Mouse (Mus musculus) splenic B cell, adult 2 months (primary cell): ENCODE measurements around the gene Tspan11.

Experiments used
- DNase-seq: peaks from one replicate; pipeline ENCODE4 v3.0.0-alpha.2; 2011; ENCODE audit warnings: low read depth, low spot score
- H3K27me3 ChIP-seq: 2 replicates; pipeline ENCODE4 v1.6.1; 2012; ENCODE audit warnings: mild to moderate bottlenecking, low read length, moderate library complexity, mixed read lengths; ENCODE audit not compliant: control insufficient read depth, poor library complexity, insufficient read depth, severe bottlenecking
- H3K36me3 ChIP-seq: 2 replicates; pipeline ENCODE4 v1.6.1; 2012; ENCODE audit warnings: mild to moderate bottlenecking, low read length, moderate library complexity, mixed read lengths; ENCODE audit not compliant: control insufficient read depth, poor library complexity, insufficient read depth, severe bottlenecking

Gene Tspan11

GRCm38 (mm10) chr6:127901261-127901660 is 13.9 kb downstream of the Tspan11 start:
- Histone ChIP-seq H3K36me3 (no peaks in the 10 kb centered on the region), H3K27me3 (no peaks in the 10 kb centered on the region)
- DNase-seq: no peak

DNA sequence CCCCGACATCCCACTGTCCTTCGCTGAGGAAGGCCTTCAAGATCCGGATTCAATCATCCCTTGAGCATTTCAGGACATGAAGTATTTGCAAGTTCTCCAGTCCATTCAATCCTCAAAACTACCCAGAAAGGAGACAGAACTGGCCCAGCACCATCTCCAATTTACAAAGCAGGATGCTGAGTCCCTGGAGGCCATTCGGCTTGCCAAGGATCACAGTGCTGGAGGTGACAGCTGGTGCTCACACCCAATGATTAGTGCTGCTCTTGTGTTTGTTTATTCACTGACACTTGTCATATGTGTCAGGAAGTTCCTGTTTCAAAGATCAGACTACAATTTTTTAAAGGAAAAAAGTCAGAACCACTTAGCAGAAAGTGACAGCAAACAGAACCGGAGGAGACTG is 14.3 kb downstream of the Tspan11 start:
- no peak for DNase-seq
- no peaks in the 10 kb centered on the region for H3K36me3 ChIP-seq
- H3K27me3 ChIP-seq: no peaks in the 10 kb centered on the region

GRCm38 (mm10) chr6:127902559-127902958 is 15.2 kb downstream of the Tspan11 start:
- no peak for DNase-seq
- H3K27me3 ChIP-seq: no peaks in the 10 kb centered on the region
- H3K36me3 ChIP-seq: no peaks in the 10 kb centered on the region

GRCm38 (mm10) chr6:127910638-127911037 is 23.2 kb downstream of the Tspan11 start:
- H3K27me3 ChIP-seq: no peaks in the 10 kb centered on the region
- DNase-seq: no peak
- H3K36me3 ChIP-seq: no peaks in the 10 kb centered on the region

GRCm38 (mm10) chr6:127911687-127912086 is 24.3 kb downstream of the Tspan11 start:
- no peak for DNase-seq

GRCm38 (mm10) chr6:127912938-127913337 is 25.5 kb downstream of the Tspan11 start:
- no peak for DNase-seq
- Histone ChIP-seq H3K27me3 (no peaks in the 10 kb centered on the region), H3K36me3 (no peaks in the 10 kb centered on the region)

More at GRCm38 (mm10) chr6:127911687-127912086, 24.3 kb downstream of the Tspan11 start:
- H3K27me3 ChIP-seq: no peaks in the 10 kb centered on the region
- no peaks in the 10 kb centered on the region for H3K36me3 ChIP-seq

GRCm38 (mm10) chr6:127916993-127917392 is 29.6 kb downstream of the Tspan11 start:
- no peak for DNase-seq
- Histone ChIP-seq H3K27me3 (no peaks in the 10 kb centered on the region), H3K36me3 (no peaks in the 10 kb centered on the region)

GRCm38 (mm10) chr6:127917712-127918111 is 30.3 kb downstream of the Tspan11 start:
- Histone ChIP-seq H3K36me3 (no peaks in the 10 kb centered on the region), H3K27me3 (no peaks in the 10 kb centered on the region)
- no peak for DNase-seq

- H3K27me3 ChIP-seq: no peaks in the 10 kb centered on the region
- DNase-seq: no peak
- H3K36me3 ChIP-seq: no peaks in the 10 kb centered on the region
Measured at GRCm38 (mm10) chr6:127919491-127919890, 32.1 kb downstream of the Tspan11 start.

DNA sequence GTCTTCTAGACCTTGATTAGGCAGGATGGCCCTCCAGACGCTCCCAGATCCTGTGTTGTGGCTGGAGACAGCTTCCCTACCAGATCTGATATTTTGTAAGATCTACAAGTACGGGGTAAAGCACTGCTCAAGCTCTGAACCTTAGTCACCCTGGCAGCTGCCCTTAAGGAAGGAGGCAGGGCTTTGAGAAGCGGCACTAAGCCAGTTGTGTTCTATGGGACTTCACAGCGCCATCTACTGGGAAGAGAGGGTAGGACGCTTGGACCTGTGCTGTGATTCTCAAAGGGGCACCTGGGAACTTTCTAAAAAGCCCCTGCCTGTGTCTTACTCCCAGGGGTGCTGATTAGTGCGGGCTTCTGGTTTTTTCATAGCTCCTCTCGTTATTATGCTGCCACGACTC is 33.3 kb downstream of the Tspan11 start:
- peak; percentile 38 for DNase-seq
- Histone ChIP-seq H3K27me3 (no peaks in the 10 kb centered on the region), H3K36me3 (no peaks in the 10 kb centered on the region)

DNA sequence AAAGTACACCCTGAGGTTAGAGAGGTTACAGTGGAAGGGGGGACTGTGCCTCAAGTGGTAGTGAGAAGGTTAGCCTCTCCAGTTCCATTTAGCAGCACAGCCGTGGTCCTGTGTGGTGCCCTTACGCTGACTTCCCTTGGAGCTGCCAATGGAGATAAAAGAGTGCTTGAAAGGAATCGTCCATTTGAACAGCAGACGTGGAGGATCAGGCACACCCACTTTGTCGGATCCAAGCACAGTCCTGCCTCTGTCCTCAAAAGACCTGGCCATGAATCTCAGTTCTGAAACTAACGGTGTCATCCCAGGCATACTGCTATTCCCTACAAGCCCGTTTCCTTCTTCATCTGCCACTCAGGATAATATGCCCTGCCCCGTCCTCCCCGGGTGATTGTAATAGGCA is 34.6 kb downstream of the Tspan11 start:
- H3K36me3 ChIP-seq: no peaks in the 10 kb centered on the region
- H3K27me3 ChIP-seq: no peaks in the 10 kb centered on the region
- no peak for DNase-seq

DNA sequence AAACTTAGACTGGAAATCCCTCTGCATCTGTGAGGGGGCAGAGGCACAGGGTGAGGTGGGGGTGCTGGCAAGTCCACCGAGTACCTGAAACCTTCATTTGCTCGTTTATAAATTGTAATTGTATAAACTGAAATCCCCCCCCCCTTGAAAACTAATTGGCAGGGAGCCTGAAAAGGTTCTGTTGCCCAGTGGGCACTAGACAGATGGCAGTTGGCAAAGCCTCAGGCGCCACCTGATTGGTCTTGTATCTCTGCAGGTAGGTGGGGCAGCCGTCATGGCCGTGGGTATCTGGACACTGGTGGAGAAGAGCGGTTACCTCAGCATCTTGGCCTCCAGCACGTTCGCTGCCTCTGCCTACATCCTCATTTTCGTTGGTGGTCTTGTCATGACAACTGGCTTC is 35.9 kb downstream of the Tspan11 start:
- no peaks in the 10 kb centered on the region for H3K36me3 ChIP-seq
- no peaks in the 10 kb centered on the region for H3K27me3 ChIP-seq
- no peak for DNase-seq

- H3K36me3 ChIP-seq: no peaks in the 10 kb centered on the region
- no peaks in the 10 kb centered on the region for H3K27me3 ChIP-seq
- no peak for DNase-seq
Measured at GRCm38 (mm10) chr6:127924750-127925149, 37.4 kb downstream of the Tspan11 start.

- DNase-seq: no peak
- H3K27me3 ChIP-seq: no peaks in the 10 kb centered on the region
- no peaks in the 10 kb centered on the region for H3K36me3 ChIP-seq
Measured at GRCm38 (mm10) chr6:127925915-127926314, 38.5 kb downstream of the Tspan11 start.

DNA sequence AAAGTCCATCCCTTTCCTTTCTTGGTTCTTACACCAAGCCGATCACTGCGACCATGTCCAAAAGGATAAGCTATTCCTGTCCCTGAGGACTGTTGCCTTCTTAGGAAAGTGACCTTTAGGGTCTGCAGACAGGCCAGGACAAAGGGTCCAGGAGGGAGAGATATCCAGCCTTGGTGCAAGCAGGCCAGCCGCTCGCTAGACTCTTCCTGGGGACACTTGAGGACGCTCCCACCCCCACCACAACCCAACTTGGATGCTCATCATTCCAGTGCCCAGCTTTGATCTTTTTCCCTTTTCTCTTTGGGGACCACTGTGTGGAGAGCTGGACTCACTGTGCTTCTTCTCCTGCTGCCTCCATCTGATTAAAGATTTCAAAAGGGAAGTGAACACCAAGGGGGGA is 41.3 kb downstream of the Tspan11 start:
- no peak for DNase-seq
- Histone ChIP-seq H3K36me3 (no peaks in the 10 kb centered on the region), H3K27me3 (no peaks in the 10 kb centered on the region)

GRCm38 (mm10) chr6:127932697-127933096 is 45.3 kb downstream of the Tspan11 start:
- H3K27me3 ChIP-seq: no peaks in the 10 kb centered on the region
- DNase-seq: no peak
- H3K36me3 ChIP-seq: no peaks in the 10 kb centered on the region
